8 mouse cellular contexts compared by ENCODE assay signal in the genomic region with DNA sequence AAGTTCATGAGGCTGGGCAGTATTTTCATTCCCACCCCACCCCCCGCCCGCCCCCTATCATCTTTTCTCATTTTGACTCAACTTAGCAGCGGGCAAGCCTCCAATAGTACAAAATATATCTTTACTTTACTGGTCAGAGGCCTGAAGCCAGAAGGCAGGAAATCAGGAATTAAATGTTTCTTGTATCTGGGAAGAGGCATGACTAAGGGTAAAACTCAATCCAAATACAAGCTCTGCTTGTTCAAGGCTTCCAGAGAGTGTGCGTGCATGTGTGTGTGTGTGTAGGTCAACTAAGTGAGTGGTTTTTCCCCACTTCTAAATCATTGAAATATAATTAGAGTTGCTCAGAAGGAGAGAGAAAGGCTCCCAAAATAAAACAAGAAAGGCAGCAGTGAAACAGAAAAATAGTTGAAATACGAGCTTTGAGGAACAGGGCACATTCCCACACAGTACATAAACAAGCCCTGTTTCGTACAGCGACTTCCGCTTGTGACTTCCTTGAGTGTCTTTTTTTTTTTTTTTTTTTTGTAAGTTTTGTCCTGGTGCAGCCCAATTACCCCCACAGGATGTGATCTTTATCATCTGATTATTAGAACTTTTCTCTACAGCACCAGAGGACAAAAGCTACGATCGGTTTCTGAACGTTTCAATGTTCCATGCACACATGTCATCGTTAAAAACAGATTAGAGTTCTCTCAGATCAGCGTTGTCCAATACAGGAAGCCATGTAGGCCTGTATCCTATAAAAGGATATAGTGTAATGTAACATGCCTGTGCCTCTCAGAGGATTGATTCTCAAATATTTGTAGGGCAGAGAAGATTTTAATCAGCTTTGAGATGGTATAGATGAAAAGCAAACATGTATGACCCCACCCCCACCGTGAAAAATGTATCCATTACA.
A peak's percentile ranks its signal among the peaks of the same experiment; 100 is the strongest.
DNase-seq lines count a peak whose midpoint lies in the region; ATAC-seq and TF ChIP-seq lines count a peak whose summit lies in the region.

No protein-coding gene starts in this region.

- H3K27me3 ChIP-seq in forebrain, postnatal 0 days (ENCODE audit: insufficient read depth, low read length) = no peaks in the 10 kb centered on the region
- no peaks in the 10 kb centered on the region for H3K27me3 ChIP-seq in liver, embryonic 12.5 days (replicated peaks)
- no peaks in the 10 kb centered on the region; the same call in 1 of the 2 replicates for H3K27me3 ChIP-seq in splenic B cell, adult 2 months (ENCODE audit: control insufficient read depth, insufficient read depth, low read length, poor library complexity, severe bottlenecking)

- no peak overlapping the region for H3K9ac ChIP-seq in forebrain, postnatal 0 days
- no peak overlapping the region for H3K9ac ChIP-seq in liver, embryonic 12.5 days

- 0 out of 2 replicates have a peak overlapping the region, but pooled peaks have one; percentile 21 for H3K27ac ChIP-seq in forebrain, postnatal 0 days (ENCODE audit: low read depth, low read length)
- H3K27ac ChIP-seq in liver, embryonic 12.5 days = peak overlapping the region; percentile 40; the same call in 1 of the 2 replicates

- no peak for DNase-seq in frontal cortex, adult 2 months (ENCODE audit: extremely low spot score in 1 of 2, low spot score in 1 of 2)
- DNase-seq in CD4-positive helper T cell, adult 2 months (ENCODE audit: low read depth, low spot score) = peak; percentile 76
- DNase-seq in forebrain, postnatal 0 days = no peak
- DNase-seq in splenic B cell, adult 2 months (ENCODE audit: low read depth, low spot score) = peak; percentile 65
- DNase-seq in gastrocnemius, postnatal 10 days = no peak
- no peak for DNase-seq in adrenal gland, adult 18-20 months (ENCODE audit: low spot score in 2 of 2)

- 0 out of 2 replicates have a peak, but pooled peaks have one; percentile 11 for ATAC-seq in frontal cortex, adult (ENCODE audit: low TSS enrichment)
- no peak for ATAC-seq in forebrain, postnatal 0 days
- no peak for ATAC-seq in liver, embryonic 12.5 days

- 45% methylated on average over 14 of the region's 14 CpGs for WGBS in forebrain, postnatal 0 days
- 53% methylated on average over 14 of the region's 14 CpGs for WGBS in liver, embryonic 12.5 days (ENCODE audit: insufficient replicate concordance)

- no peak overlapping the region for H3K4me3 ChIP-seq in forebrain, postnatal 0 days (ENCODE audit: low read depth, low read length)
- no peak overlapping the region for H3K4me3 ChIP-seq in liver, embryonic 12.5 days

- H3K4me2 ChIP-seq in forebrain, postnatal 0 days (ENCODE audit: low read depth) = no peak overlapping the region
- H3K4me2 ChIP-seq in liver, embryonic 12.5 days = no peak overlapping the region

- no peak for TF ChIP-seq CTCF in forebrain, postnatal 0 days (IDR thresholded peaks at IDR 0.05; ENCODE audit: low read depth)

- no peaks in the 10 kb centered on the region for H3K36me3 ChIP-seq in forebrain, postnatal 0 days (ENCODE audit: insufficient read depth)
- 0 out of 2 replicates have a peak, but pooled peaks cover 6% of the 10 kb centered on the region for H3K36me3 ChIP-seq in liver, embryonic 12.5 days
- peaks cover 10% of the 10 kb centered on the region for H3K36me3 ChIP-seq in splenic B cell, adult 2 months (ENCODE audit: control insufficient read depth, insufficient read depth, low read length, poor library complexity, severe bottlenecking)

- H3K4me1 ChIP-seq in forebrain, postnatal 0 days (ENCODE audit: insufficient read depth) = peaks cover 13% of the 10 kb centered on the region; the same call in 1 of the 2 replicates
- peaks cover 10% of the 10 kb centered on the region for H3K4me1 ChIP-seq in liver, embryonic 12.5 days

- no peaks in the 10 kb centered on the region for H3K9me3 ChIP-seq in forebrain, postnatal 0 days (ENCODE audit: low read length)
- H3K9me3 ChIP-seq in liver, embryonic 12.5 days (replicated peaks) = no peaks in the 10 kb centered on the region

Comparison
In these comparisons a context has a peak if more than half of its experiments do, and no peak if none do; other contexts are left out.
1. DNase-seq: peak in CD4-positive helper T cell, adult 2 months (single experiment) and splenic B cell, adult 2 months (single experiment); none in frontal cortex, adult 2 months (0 of 2), forebrain, postnatal 0 days (single experiment), gastrocnemius, postnatal 10 days (single experiment) and adrenal gland, adult 18-20 months (0 of 2).